Mouse (Mus musculus): ENCODE data around the gene Dhtkd1. TPM values are rescaled to one million over a fixed set of nuclear protein-coding genes. Genes with fewer than 3 reads are reported as not detected.
A peak's percentile ranks its signal among the peaks of the same experiment; 100 is the strongest.

Gene Dhtkd1
- total RNA-seq, 1 experiment = 12.0 TPM

DNA sequence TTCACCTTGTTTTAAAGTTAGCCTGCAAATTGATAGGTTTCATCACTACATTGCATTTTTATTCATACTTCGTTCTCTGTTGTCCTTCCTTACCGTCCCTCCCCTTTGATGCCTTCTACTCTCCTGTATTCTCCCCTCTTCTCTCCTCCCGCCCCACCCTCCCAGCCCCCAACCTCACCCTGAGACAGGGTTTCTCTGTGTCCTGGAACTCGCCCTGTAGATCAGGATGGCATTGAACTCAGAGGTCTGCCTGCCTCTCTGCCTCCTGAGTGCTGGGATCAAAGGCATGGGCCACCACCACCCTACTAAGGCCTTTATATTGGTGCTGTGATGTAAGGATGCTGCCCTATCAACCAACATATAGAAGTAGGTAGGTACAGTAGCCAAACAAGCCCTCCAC, 479 bp upstream of the Dhtkd1 start:
- Histone ChIP-seq H3K36me3 (ENCODE audit: control insufficient read depth, insufficient read depth, low read length, poor library complexity, severe bottlenecking) (no peaks in the 10 kb centered on the region; the same call in 1 of the 2 replicates), H3K4me3 (ENCODE audit: insufficient read depth in 1 of 2, low read depth in 1 of 2, low read length in 2 of 2, poor library complexity in 1 of 2, severe bottlenecking in 1 of 2) (peak overlapping the region in 1 of 2 experiments; percentile 97; a peak in 2 of 4 replicates), H3K9me3 (ENCODE audit: control insufficient read depth, insufficient read depth, low read depth, low read length) (no peaks in the 10 kb centered on the region), H3K27ac (ENCODE audit: insufficient read depth, low read depth, low read length, poor library complexity, severe bottlenecking) (no peak overlapping the region), H3K4me1 (ENCODE audit: control insufficient read depth in 2 of 2, insufficient read depth in 2 of 2, low read length in 2 of 2, poor library complexity in 1 of 2) (peaks cover 0 to 7% of the 10 kb centered on the region in 2 experiments; a peak in 2 of 4 replicates), H3K9ac (ENCODE audit: insufficient read depth, low read depth, low read length, poor library complexity, severe bottlenecking) (peak overlapping the region; percentile 63; the same call in 1 of the 2 replicates)
- no peak for TF ChIP-seq CHD2 (IDR thresholded peaks at IDR 0.05; ENCODE audit: low read depth, low read length)
- no peak for TF ChIP-seq ZNF384 (IDR thresholded peaks at IDR 0.05; ENCODE audit: low read depth, low read length)
- TF ChIP-seq HCFC1 (IDR thresholded peaks at IDR 0.05; ENCODE audit: borderline replicate concordance, insufficient read depth, low read length) = no peak
- TF ChIP-seq ZC3H11A (IDR thresholded peaks at IDR 0.05; ENCODE audit: borderline replicate concordance, low read depth, low read length) = no peak
- no peak for TF ChIP-seq MAFK (IDR thresholded peaks at IDR 0.05; ENCODE audit: insufficient read depth, low read depth, low read length)
- in situ Hi-C loops (cut with MboI; ENCODE audit: low sequenced_read_pairs in 2 of 2, unreplicated experiment in 2 of 2) = no loop called here
- DNase-seq (ENCODE audit: low read depth, low spot score) = no peak

DNA sequence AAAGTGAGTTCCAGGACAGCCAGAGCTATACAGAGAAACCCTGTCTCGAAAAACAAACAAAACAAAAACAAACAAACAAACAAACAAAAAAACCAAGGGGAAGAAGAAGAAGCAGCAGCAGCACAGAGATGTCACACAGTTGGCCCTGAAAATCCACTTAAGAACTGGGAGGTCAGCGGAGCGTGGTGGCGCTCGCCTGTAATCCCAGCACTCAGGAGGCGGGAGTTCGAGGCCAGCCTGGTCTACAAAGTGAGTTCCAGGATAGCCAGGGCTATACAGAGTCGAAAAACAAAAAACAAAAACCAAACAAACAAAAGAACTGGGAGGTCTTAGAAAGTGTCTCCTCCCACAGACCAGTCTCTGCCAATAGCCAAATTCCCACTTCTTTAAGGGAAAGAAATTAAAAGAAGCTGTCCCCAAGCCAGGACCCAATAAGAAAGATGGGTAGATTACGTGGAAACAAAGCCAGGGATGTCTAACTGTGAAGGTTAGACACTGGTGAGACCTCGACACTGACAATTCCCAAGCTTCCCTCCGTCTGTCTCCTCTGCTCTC, 654 bp downstream of the Dhtkd1 start:
- TF ChIP-seq HCFC1 (IDR thresholded peaks at IDR 0.05; ENCODE audit: borderline replicate concordance, insufficient read depth, low read length) = no peak
- no peak for TF ChIP-seq ZNF384 (IDR thresholded peaks at IDR 0.05; ENCODE audit: low read depth, low read length)
- TF ChIP-seq CHD2 (IDR thresholded peaks at IDR 0.05; ENCODE audit: low read depth, low read length) = no peak
- no peak for TF ChIP-seq MAFK (IDR thresholded peaks at IDR 0.05; ENCODE audit: insufficient read depth, low read depth, low read length)
- no peak for TF ChIP-seq ZC3H11A (IDR thresholded peaks at IDR 0.05; ENCODE audit: borderline replicate concordance, low read depth, low read length)
- peak overlapping the region; percentile 79 to 97 for H3K4me3 ChIP-seq (ENCODE audit: insufficient read depth in 1 of 2, low read depth in 1 of 2, low read length in 2 of 2, poor library complexity in 1 of 2, severe bottlenecking in 1 of 2)
- H3K27ac ChIP-seq (ENCODE audit: insufficient read depth, low read depth, low read length, poor library complexity, severe bottlenecking) = no peak overlapping the region
- H3K4me1 ChIP-seq (ENCODE audit: control insufficient read depth in 2 of 2, insufficient read depth in 2 of 2, low read length in 2 of 2, poor library complexity in 1 of 2) = peaks cover 0 to 5% of the 10 kb centered on the region in 2 experiments; a peak in 1 of 4 replicates
- in situ Hi-C loops (cut with MboI; ENCODE audit: low sequenced_read_pairs in 2 of 2, unreplicated experiment in 2 of 2) = no loop called here
- H3K36me3 ChIP-seq (ENCODE audit: control insufficient read depth, insufficient read depth, low read length, poor library complexity, severe bottlenecking) = no peaks in the 10 kb centered on the region; the same call in 1 of the 2 replicates
- no peak for DNase-seq (ENCODE audit: low read depth, low spot score)
- no peaks in the 10 kb centered on the region for H3K9me3 ChIP-seq (ENCODE audit: control insufficient read depth, insufficient read depth, low read depth, low read length)
- H3K9ac ChIP-seq (ENCODE audit: insufficient read depth, low read depth, low read length, poor library complexity, severe bottlenecking) = peak overlapping the region; percentile 71

DNA sequence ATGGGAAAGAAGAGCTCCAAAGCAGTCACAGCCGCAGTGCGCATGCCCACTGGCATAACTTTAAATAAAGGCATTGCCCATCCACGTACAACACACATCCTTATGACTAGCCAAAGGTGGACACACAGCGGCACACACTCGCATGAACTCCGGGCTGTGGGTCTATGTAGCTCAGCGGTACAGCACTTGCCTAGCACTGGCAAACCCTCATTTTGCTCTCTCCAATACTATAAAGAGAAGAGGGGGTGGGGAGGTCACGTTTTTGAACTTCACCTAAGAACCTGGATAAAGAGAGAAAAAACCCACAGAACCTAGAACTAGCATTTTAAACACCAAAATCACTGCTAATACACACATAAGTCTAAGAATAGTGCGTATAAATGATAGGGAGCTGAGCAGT, 1.7 kb downstream of the Dhtkd1 start:
- no peak overlapping the region for H3K9ac ChIP-seq (ENCODE audit: insufficient read depth, low read depth, low read length, poor library complexity, severe bottlenecking)
- in situ Hi-C loops (cut with MboI; ENCODE audit: low sequenced_read_pairs in 2 of 2, unreplicated experiment in 2 of 2) = no loop called here
- H3K4me3 ChIP-seq (ENCODE audit: insufficient read depth in 1 of 2, low read depth in 1 of 2, low read length in 2 of 2, poor library complexity in 1 of 2, severe bottlenecking in 1 of 2) = no peak overlapping the region
- TF ChIP-seq ZNF384 (IDR thresholded peaks at IDR 0.05; ENCODE audit: low read depth, low read length) (no peak), CHD2 (IDR thresholded peaks at IDR 0.05; ENCODE audit: low read depth, low read length) (no peak), ZC3H11A (IDR thresholded peaks at IDR 0.05; ENCODE audit: borderline replicate concordance, low read depth, low read length) (no peak)
- no peaks in the 10 kb centered on the region; the same call in 1 of the 2 replicates for H3K36me3 ChIP-seq (ENCODE audit: control insufficient read depth, insufficient read depth, low read length, poor library complexity, severe bottlenecking)
- H3K27ac ChIP-seq (ENCODE audit: insufficient read depth, low read depth, low read length, poor library complexity, severe bottlenecking) = no peak overlapping the region
- DNase-seq (ENCODE audit: low read depth, low spot score) = no peak
- H3K4me1 ChIP-seq (ENCODE audit: control insufficient read depth in 2 of 2, insufficient read depth in 2 of 2, low read length in 2 of 2, poor library complexity in 1 of 2) = 0 out of 4 replicates have a peak, but pooled peaks cover 0 to 2% of the 10 kb centered on the region in 2 experiments
- H3K9me3 ChIP-seq (ENCODE audit: control insufficient read depth, insufficient read depth, low read depth, low read length) = no peaks in the 10 kb centered on the region

DNA sequence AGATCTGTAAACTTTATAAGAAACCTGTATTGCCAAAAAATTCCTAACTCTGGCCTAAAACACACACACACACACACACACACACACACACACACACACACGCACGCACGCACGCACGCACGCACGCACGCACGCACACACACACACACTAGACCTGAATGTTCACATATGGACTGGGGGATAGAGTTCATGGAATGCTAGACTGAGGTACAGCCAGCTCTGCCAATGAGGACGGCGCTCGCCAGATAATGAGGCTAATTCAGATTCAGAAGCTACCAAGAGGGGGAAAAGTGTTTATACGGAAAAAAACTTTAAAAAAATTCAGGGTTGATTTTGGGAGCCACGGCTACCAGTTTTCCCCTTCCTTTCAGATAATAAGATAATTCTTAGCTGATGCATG, 2.7 kb downstream of the Dhtkd1 start:
- in situ Hi-C loops (cut with MboI; ENCODE audit: low sequenced_read_pairs in 2 of 2, unreplicated experiment in 2 of 2) = no loop called here
- DNase-seq (ENCODE audit: low read depth, low spot score) = no peak
- TF ChIP-seq HCFC1 (IDR thresholded peaks at IDR 0.05; ENCODE audit: borderline replicate concordance, insufficient read depth, low read length) (no peak), MAFK (IDR thresholded peaks at IDR 0.05; ENCODE audit: insufficient read depth, low read depth, low read length) (no peak), ZNF384 (IDR thresholded peaks at IDR 0.05; ENCODE audit: low read depth, low read length) (no peak), CHD2 (IDR thresholded peaks at IDR 0.05; ENCODE audit: low read depth, low read length) (no peak)
- Histone ChIP-seq H3K4me3 (ENCODE audit: insufficient read depth in 1 of 2, low read depth in 1 of 2, low read length in 2 of 2, poor library complexity in 1 of 2, severe bottlenecking in 1 of 2) (no peak overlapping the region), H3K27ac (ENCODE audit: insufficient read depth, low read depth, low read length, poor library complexity, severe bottlenecking) (no peak overlapping the region), H3K36me3 (ENCODE audit: control insufficient read depth, insufficient read depth, low read length, poor library complexity, severe bottlenecking) (no peaks in the 10 kb centered on the region; the same call in 1 of the 2 replicates), H3K4me1 (ENCODE audit: control insufficient read depth in 2 of 2, insufficient read depth in 2 of 2, low read length in 2 of 2, poor library complexity in 1 of 2) (0 out of 4 replicates have a peak, but pooled peaks cover 0 to 2% of the 10 kb centered on the region in 2 experiments), H3K9ac (ENCODE audit: insufficient read depth, low read depth, low read length, poor library complexity, severe bottlenecking) (no peak overlapping the region), H3K9me3 (ENCODE audit: control insufficient read depth, insufficient read depth, low read depth, low read length) (no peaks in the 10 kb centered on the region)
